Mouse (Mus musculus) adrenal gland, postnatal 14 days (tissue): Measurements from ENCODE around the gene Spdef. TPM values are rescaled to one million over a fixed set of nuclear protein-coding genes. Genes with fewer than 3 reads are reported as not detected.
A peak's percentile ranks its signal among the peaks of the same experiment; 100 is the strongest.

Experiments used
- DNase-seq: peaks from one replicate; pipeline ENCODE4 v3.0.0; 2021; ENCODE audit warnings: mixed read lengths
- long read RNA-seq, 2 experiments: library from polyadenylated mRNA; stranded (forward); transcript quantifications; one replicate each; pipeline ENCODE4 v2.0.0; 2021
- total RNA-seq: library from RNA; stranded (reverse); gene quantifications from 2 replicates; pipeline ENCODE4 v1.2.3, GENCODE M21; 2021

The Spdef gene
- not detected in 2 replicates for total RNA-seq
- long read RNA-seq, experiment 1 = 0 reads
- long read RNA-seq, experiment 2 = 0 reads

GRCm38 (mm10) chr17:27728770-27729169, at the start of gene Spdef:
Spdef (minus strand) TSS chr17:27728955.
- DNase-seq = no peak

GRCm38 (mm10) chr17:27777823-27778222, 49.1 kb upstream of the Spdef start:
- DNase-seq = no peak

- no peak for DNase-seq
These were observed 45.4 kb upstream of the Spdef start for GRCm38 (mm10) chr17:27774198-27774597.

GRCm38 (mm10) chr17:27771616-27772015, 42.9 kb upstream of the Spdef start:
- no peak for DNase-seq

- DNase-seq = peak; percentile 84
These were observed 40.2 kb upstream of the Spdef start for GRCm38 (mm10) chr17:27768817-27769542.

- peak; percentile 36 for DNase-seq
These were observed 38.8 kb upstream of the Spdef start for GRCm38 (mm10) chr17:27767543-27767942.

- DNase-seq = no peak
These were observed 38.4 kb upstream of the Spdef start for GRCm38 (mm10) chr17:27767120-27767519.

GRCm38 (mm10) chr17:27765066-27765465, 36.3 kb upstream of the Spdef start:
- DNase-seq = no peak

- no peak for DNase-seq
These were observed 35.7 kb upstream of the Spdef start for GRCm38 (mm10) chr17:27764453-27764852.

- DNase-seq = no peak
These were observed 34.1 kb upstream of the Spdef start for GRCm38 (mm10) chr17:27762884-27763283.

- peak; percentile 85 for DNase-seq
These were observed 33.0 kb upstream of the Spdef start for GRCm38 (mm10) chr17:27761639-27762336.

- no peak for DNase-seq
These were observed 31.4 kb upstream of the Spdef start for GRCm38 (mm10) chr17:27760169-27760568.

GRCm38 (mm10) chr17:27751314-27752202, 22.8 kb upstream of the Spdef start:
- DNase-seq = no peak

GRCm38 (mm10) chr17:27750451-27750942, 21.7 kb upstream of the Spdef start:
- DNase-seq = no peak

- DNase-seq = no peak
These were observed 19.4 kb upstream of the Spdef start for GRCm38 (mm10) chr17:27748123-27748522.

- peak; percentile 28 for DNase-seq
These were observed 17.7 kb upstream of the Spdef start for GRCm38 (mm10) chr17:27746446-27746845.

GRCm38 (mm10) chr17:27740961-27741360, 12.2 kb upstream of the Spdef start:
- DNase-seq = peak; percentile 44

GRCm38 (mm10) chr17:27734344-27735073, 5.8 kb upstream of the Spdef start:
- no peak for DNase-seq

- no peak for DNase-seq
These were observed 3.9 kb upstream of the Spdef start for GRCm38 (mm10) chr17:27732694-27733093.

GRCm38 (mm10) chr17:27732152-27732551, 3.4 kb upstream of the Spdef start:
- no peak for DNase-seq

- no peak for DNase-seq
These were observed 2.2 kb downstream of the Spdef start for GRCm38 (mm10) chr17:27726527-27726926.

GRCm38 (mm10) chr17:27725412-27725811, 3.3 kb downstream of the Spdef start:
- DNase-seq = no peak
